Mouse (Mus musculus) urinary bladder, adult 2 months (tissue): Measurements from ENCODE around the gene Cpsf3. TPM values are rescaled to one million over a fixed set of nuclear protein-coding genes. Genes with fewer than 3 reads are reported as not detected.

Source experiments
- DNase-seq: peaks from one replicate; pipeline ENCODE4 v3.0.0; 2022; ENCODE audit warnings: low spot score
- polyA plus RNA-seq: library from polyadenylated mRNA; depleted of rRNA; stranded (reverse); fragments of >200 nt; gene quantifications from 2 replicates; pipeline ENCODE4 v1.2.3, GENCODE M21; 2012; rRNA removed

Cpsf3 gene
- 46.1 and 52.6 TPM in 2 replicates for polyA plus RNA-seq

GRCm38 (mm10) chr12:21284761-21285441, at the start of gene Cpsf3:
Gene Cpsf3, plus strand, starts transcription at chr12:21285391.
- no peak for DNase-seq

GRCm38 (mm10) chr12:21241965-21242364, 43.2 kb upstream of the Cpsf3 start:
- no peak for DNase-seq

GRCm38 (mm10) chr12:21244375-21244960, 40.7 kb upstream of the Cpsf3 start:
- no peak for DNase-seq

GRCm38 (mm10) chr12:21247711-21248392, 37.3 kb upstream of the Cpsf3 start:
- DNase-seq = no peak

GRCm38 (mm10) chr12:21260494-21261256, 24.5 kb upstream of the Cpsf3 start:
- DNase-seq = no peak

- DNase-seq = no peak
Observed at GRCm38 (mm10) chr12:21261521-21261920, 23.7 kb upstream of the Cpsf3 start.

- no peak for DNase-seq
Observed at GRCm38 (mm10) chr12:21263256-21263655, 21.9 kb upstream of the Cpsf3 start.

- no peak for DNase-seq
Observed at GRCm38 (mm10) chr12:21264241-21264640, 20.9 kb upstream of the Cpsf3 start.

GRCm38 (mm10) chr12:21264970-21265369, 20.2 kb upstream of the Cpsf3 start:
- no peak for DNase-seq

GRCm38 (mm10) chr12:21265501-21265900, 19.7 kb upstream of the Cpsf3 start:
- DNase-seq = no peak

GRCm38 (mm10) chr12:21265946-21266783, 19.0 kb upstream of the Cpsf3 start:
- DNase-seq = no peak

GRCm38 (mm10) chr12:21266784-21267098, 18.4 kb upstream of the Cpsf3 start:
- no peak for DNase-seq

GRCm38 (mm10) chr12:21268083-21268616, 17.0 kb upstream of the Cpsf3 start:
- DNase-seq = no peak

GRCm38 (mm10) chr12:21274446-21274845, 10.7 kb upstream of the Cpsf3 start:
- DNase-seq = no peak

- DNase-seq = no peak
Observed at GRCm38 (mm10) chr12:21277352-21277864, 7.8 kb upstream of the Cpsf3 start.

- DNase-seq = peak; percentile 93
Observed at GRCm38 (mm10) chr12:21285508-21286242, 484 bp downstream of the Cpsf3 start.

- no peak for DNase-seq
Observed at GRCm38 (mm10) chr12:21286243-21286622, 1.0 kb downstream of the Cpsf3 start, which contains the start of gene Itgb1bp1. Gene Itgb1bp1, minus strand, starts transcription at chr12:21286284.

GRCm38 (mm10) chr12:21286712-21287650, 1.8 kb downstream of the Cpsf3 start:
- DNase-seq = no peak
